Mouse (Mus musculus) spleen, postnatal 14 days (tissue): ENCODE measurements around the gene Sppl2c.

Experiments
- DNase-seq, 2 experiments: peaks; one replicate each; pipeline ENCODE4 v3.0.0; 2021 to 2022; ENCODE audit warnings: low spot score in 2 of 2

Gene Sppl2c

GRCm38 (mm10) chr11:104186135-104186836 is at the start of gene Sppl2c:
Gene Sppl2c, plus strand, starts transcription at chr11:104186327.
- no peak for DNase-seq

GRCm38 (mm10) chr11:104138976-104139375 is 47.2 kb upstream of the Sppl2c start:
- DNase-seq: no peak

- DNase-seq: no peak
Measured at GRCm38 (mm10) chr11:104144930-104145329, 41.2 kb upstream of the Sppl2c start.

- no peak for DNase-seq
Measured at GRCm38 (mm10) chr11:104148787-104149186, 37.3 kb upstream of the Sppl2c start.

GRCm38 (mm10) chr11:104150911-104151310 is 35.2 kb upstream of the Sppl2c start:
- DNase-seq: no peak

GRCm38 (mm10) chr11:104154332-104154731 is 31.8 kb upstream of the Sppl2c start:
- no peak for DNase-seq

- DNase-seq: no peak
Measured at GRCm38 (mm10) chr11:104154820-104155635, 31.1 kb upstream of the Sppl2c start.

GRCm38 (mm10) chr11:104155899-104156298 is 30.2 kb upstream of the Sppl2c start:
- no peak for DNase-seq

GRCm38 (mm10) chr11:104156391-104156790 is 29.7 kb upstream of the Sppl2c start:
- DNase-seq: no peak

GRCm38 (mm10) chr11:104157603-104158259 is 28.4 kb upstream of the Sppl2c start:
- peak in 1 of 2 experiments; percentile 4 for DNase-seq

- no peak for DNase-seq
Measured at GRCm38 (mm10) chr11:104158260-104158907, 27.7 kb upstream of the Sppl2c start.

GRCm38 (mm10) chr11:104159769-104160272 is 26.3 kb upstream of the Sppl2c start:
- no peak for DNase-seq

GRCm38 (mm10) chr11:104161153-104161552 is 25.0 kb upstream of the Sppl2c start:
- no peak for DNase-seq

GRCm38 (mm10) chr11:104164257-104164656 is 21.9 kb upstream of the Sppl2c start:
- no peak for DNase-seq

- DNase-seq: peak; percentile 18 to 51
Measured at GRCm38 (mm10) chr11:104171281-104171781, 14.8 kb upstream of the Sppl2c start.

- DNase-seq: no peak
Measured at GRCm38 (mm10) chr11:104178893-104179292, 7.2 kb upstream of the Sppl2c start.

- no peak for DNase-seq
Measured at GRCm38 (mm10) chr11:104179804-104180203, 6.3 kb upstream of the Sppl2c start.

- no peak for DNase-seq
Measured at GRCm38 (mm10) chr11:104182141-104182540, 4.0 kb upstream of the Sppl2c start.

GRCm38 (mm10) chr11:104186837-104187150 is 667 bp downstream of the Sppl2c start:
- no peak for DNase-seq

GRCm38 (mm10) chr11:104187766-104188165 is 1.6 kb downstream of the Sppl2c start:
- DNase-seq: no peak

- no peak for DNase-seq
Measured at GRCm38 (mm10) chr11:104190008-104190407, 3.9 kb downstream of the Sppl2c start.

- no peak for DNase-seq
Measured at GRCm38 (mm10) chr11:104195382-104195781, 9.3 kb downstream of the Sppl2c start.
